Mouse (Mus musculus): ENCODE measurements around the gene Rnf6.
"Not testable (repeated sequence)": the region's sequence is repeated elsewhere in the genome, so short reads cannot be mapped to it uniquely, and the experiment has no call there.

Gene Rnf6

DNA sequence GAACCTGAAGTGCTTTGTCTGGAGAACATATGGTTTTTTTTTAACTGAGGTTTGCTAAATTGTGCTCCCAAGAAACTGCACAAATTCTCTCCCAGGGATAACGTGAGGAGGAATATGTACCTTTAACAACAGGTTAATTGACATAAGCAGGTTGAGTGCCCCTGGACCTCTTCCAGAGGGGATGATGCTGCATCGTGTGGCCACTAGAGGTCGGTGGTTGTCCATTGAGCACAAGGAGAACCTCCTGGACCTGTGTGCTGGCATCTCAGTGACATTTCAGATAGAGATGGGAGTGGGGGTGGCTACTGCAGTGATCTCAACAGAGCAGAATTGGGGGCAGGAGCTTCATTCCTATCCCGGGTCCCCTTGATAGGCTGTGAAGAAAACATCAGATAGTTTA lies 48.6 kb downstream of the Rnf6 start:
- in situ Hi-C loops (cut with MboI; ENCODE audit: unreplicated experiment in 2 of 2): not testable (repeated sequence)

DNA sequence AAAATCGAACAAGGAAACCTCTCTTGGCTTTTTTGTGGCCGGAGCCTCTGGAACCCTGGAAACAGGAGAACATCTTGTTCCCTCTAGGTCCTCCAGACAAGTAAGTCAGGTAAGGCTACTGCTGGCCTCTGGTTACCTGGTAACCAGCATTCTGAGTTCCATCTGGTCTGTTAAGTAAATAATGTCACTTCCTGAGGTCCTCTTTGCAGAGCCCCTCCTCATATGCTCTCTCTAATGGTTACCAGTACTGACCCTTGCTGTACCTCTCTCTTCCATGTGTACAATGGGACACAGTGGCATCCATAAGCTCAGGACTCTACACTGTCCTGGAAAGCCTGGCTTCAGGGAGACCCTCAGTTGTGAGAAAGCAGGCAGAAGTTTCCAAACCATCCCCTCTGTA lies 50.7 kb downstream of the Rnf6 start, which contains the start of gene Gm6309:
Gene Gm6309, minus strand, starts transcription at position 101 of the 400 bp plus-strand sequence.
- in situ Hi-C loops (cut with MboI; ENCODE audit: unreplicated experiment in 2 of 2): not testable (repeated sequence)

DNA sequence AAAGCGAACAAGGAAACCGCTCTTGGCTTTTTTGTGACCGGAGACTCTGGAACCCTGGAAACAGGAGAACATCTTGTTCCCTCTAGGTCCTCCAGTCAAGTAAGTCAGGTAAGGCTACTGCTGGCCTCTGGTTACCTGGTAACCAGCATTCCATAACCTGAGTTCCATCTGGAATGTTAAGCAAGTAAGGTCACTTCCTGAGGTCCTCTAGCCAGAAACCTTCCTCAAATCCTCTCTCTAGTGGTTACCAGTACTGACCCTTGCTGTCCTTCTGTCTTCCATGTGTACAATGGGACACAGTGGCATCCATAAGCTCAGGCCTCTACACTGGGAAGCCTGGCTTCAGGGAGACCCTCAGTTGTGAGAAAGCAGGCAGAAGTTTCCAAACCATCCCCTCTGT lies 60.9 kb downstream of the Rnf6 start, which contains the start of gene Gm5565:
Gene Gm5565, minus strand, starts transcription at position 101 of the 400 bp plus-strand sequence.
- in situ Hi-C loops (cut with MboI; ENCODE audit: unreplicated experiment in 2 of 2): not testable (repeated sequence)

Data from v-Abl transformed pro-B cells (cell line).